Mouse (Mus musculus) ovary, adult 18-20 months (tissue): ENCODE results near the gene Mpz.
"Not testable (repeated sequence)": the region's sequence is repeated elsewhere in the genome, so short reads cannot be mapped to it uniquely, and the experiment has no call there.

ENCODE experiments used
- DNase-seq: peaks from one replicate; pipeline ENCODE4 v3.0.0; 2022; ENCODE audit warnings: low spot score, mixed read lengths

Gene Mpz

GRCm38 (mm10) chr1:171130971-171131370 is 19.5 kb upstream of the Mpz start:
- no peak for DNase-seq

GRCm38 (mm10) chr1:171135600-171135999 is 14.9 kb upstream of the Mpz start:
- DNase-seq = no peak

GRCm38 (mm10) chr1:171137486-171138155 is 12.9 kb upstream of the Mpz start:
- DNase-seq = not testable (repeated sequence)

GRCm38 (mm10) chr1:171142981-171143380 is 7.5 kb upstream of the Mpz start:
- DNase-seq = not testable (repeated sequence)

- no peak for DNase-seq
Measured at GRCm38 (mm10) chr1:171150838-171151391, 404 bp downstream of the Mpz start.

- no peak for DNase-seq
Measured at GRCm38 (mm10) chr1:171151966-171152365, 1.5 kb downstream of the Mpz start.

GRCm38 (mm10) chr1:171156644-171157043 is 6.1 kb downstream of the Mpz start:
- no peak for DNase-seq

- DNase-seq = no peak
Measured at GRCm38 (mm10) chr1:171157965-171158364, 7.5 kb downstream of the Mpz start.

GRCm38 (mm10) chr1:171159485-171159975 is 9.0 kb downstream of the Mpz start:
- DNase-seq = peak; percentile 17

GRCm38 (mm10) chr1:171162526-171162925 is 12.0 kb downstream of the Mpz start:
- peak; percentile 31 for DNase-seq

- no peak for DNase-seq
Measured at GRCm38 (mm10) chr1:171164258-171164657, 13.7 kb downstream of the Mpz start.

- DNase-seq = no peak
Measured at GRCm38 (mm10) chr1:171165629-171166345, 15.3 kb downstream of the Mpz start.

GRCm38 (mm10) chr1:171168906-171169305 is 18.4 kb downstream of the Mpz start:
- DNase-seq = no peak

- DNase-seq = no peak
Measured at GRCm38 (mm10) chr1:171169913-171170312, 19.4 kb downstream of the Mpz start.

- no peak for DNase-seq
Measured at GRCm38 (mm10) chr1:171171138-171171537, 20.6 kb downstream of the Mpz start.

- DNase-seq = no peak
Measured at GRCm38 (mm10) chr1:171172779-171173178, 22.3 kb downstream of the Mpz start.

- DNase-seq = no peak
Measured at GRCm38 (mm10) chr1:171179487-171180171, 29.1 kb downstream of the Mpz start.

- DNase-seq = no peak
Measured at GRCm38 (mm10) chr1:171183025-171183424, 32.5 kb downstream of the Mpz start.

GRCm38 (mm10) chr1:171183620-171184019 is 33.1 kb downstream of the Mpz start:
- no peak for DNase-seq

GRCm38 (mm10) chr1:171184314-171184713 is 33.8 kb downstream of the Mpz start:
- no peak for DNase-seq

GRCm38 (mm10) chr1:171185655-171186054 is 35.1 kb downstream of the Mpz start:
- no peak for DNase-seq
